Mouse (Mus musculus): ENCODE data around the gene Inafm2. TPM values are rescaled to one million over a fixed set of nuclear protein-coding genes. Genes with fewer than 3 reads are reported as not detected.

Gene Inafm2
- polyA plus RNA-seq, 1 experiment from 2014 or later = 23.1 TPM

DNA sequence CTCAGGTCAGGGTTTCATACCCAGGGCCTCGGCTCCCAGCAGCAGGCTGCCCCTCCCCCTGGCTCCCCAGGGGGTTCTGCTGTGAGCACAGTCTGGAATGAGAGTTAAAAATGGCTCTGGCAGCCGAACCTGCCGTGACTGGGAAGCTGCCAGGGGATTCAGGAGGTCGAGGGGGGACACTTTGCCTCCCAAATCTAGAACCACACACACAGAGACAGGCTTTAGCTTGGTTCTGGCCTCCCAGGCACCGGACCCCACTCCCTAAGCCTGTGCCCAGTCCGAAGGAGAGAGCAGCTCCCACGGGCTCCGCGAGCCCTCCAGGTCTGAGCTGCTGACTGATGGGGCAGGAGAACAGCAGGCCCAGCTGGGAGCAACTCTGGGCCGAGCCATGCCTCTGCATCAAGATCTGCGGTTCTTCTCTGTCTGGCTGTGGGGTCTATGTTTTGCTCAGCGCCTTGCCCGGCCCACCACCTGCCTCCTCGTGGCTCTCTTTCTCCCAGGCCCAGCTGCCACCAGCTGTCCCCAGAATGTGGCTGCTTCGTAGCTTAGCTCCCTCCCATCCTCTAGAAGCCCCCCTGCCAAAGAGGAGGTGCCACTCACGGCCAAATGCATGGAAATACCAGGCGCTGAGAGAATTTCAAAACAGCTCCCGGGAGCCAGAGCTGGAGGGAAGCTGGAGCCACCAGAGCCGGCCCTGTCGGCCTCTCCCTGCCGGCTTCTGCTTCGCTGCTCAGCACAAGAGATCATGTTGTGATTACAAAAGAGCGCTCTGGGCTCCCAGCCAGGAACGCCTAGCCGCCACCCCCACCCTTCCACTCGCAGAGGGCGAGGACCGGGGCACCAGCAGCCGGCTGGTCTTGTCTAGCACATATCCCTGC is 16.6 kb downstream of the Inafm2 start, which contains the start of gene Ccdc9b:
TSS of gene Ccdc9b (minus strand) at position 756 of the 878 bp plus-strand sequence.
- WGBS = 8% methylated on average over 29 of the region's 29 CpGs
- Histone ChIP-seq H3K36me3 (no peaks in the 10 kb centered on the region), H3K4me1 (peaks cover 35% of the 10 kb centered on the region), H3K4me2 (peak within 1 kb of the TSS; percentile 54), H3K27ac (peak within 1 kb of the TSS; percentile 95), H3K9me3 (no peaks in the 10 kb centered on the region), H3K27me3 (replicated peaks) (no peaks in the 10 kb centered on the region), H3K4me3 (replicated peaks) (peak within 1 kb of the TSS; percentile 29), H3K9ac (no peak within 1 kb of the TSS)
- peak; percentile 84 for ATAC-seq (ENCODE audit: insufficient read depth, low FRiP score, low read depth)

DNA sequence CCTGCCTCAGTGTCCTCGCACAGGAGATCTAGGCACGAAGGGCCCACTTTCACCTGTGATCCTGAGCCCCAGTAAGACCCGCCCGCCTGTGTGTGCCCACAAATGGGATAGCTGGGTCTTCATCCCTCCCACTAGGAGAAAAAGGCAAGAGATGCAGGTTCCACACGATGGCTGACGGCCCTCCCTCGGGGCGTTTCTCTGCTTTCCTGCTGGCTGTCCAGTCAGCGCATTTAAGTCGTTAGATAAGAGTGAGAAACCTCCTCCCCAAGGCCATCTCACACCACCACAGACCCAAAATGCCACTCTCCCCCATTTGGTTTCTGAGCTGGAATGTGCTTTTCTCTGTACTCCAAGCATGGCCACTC is 17.2 kb downstream of the Inafm2 start:
- Histone ChIP-seq H3K27me3 (replicated peaks) (no peaks in the 10 kb centered on the region), H3K4me3 (replicated peaks) (peak overlapping the region; percentile 29; the same call in 1 of the 2 replicates), H3K9me3 (no peaks in the 10 kb centered on the region), H3K4me1 (peaks cover 35% of the 10 kb centered on the region), H3K27ac (peak overlapping the region; percentile 95), H3K9ac (no peak overlapping the region), H3K4me2 (peak overlapping the region; percentile 54), H3K36me3 (no peaks in the 10 kb centered on the region)
- 11% methylated on average over 10 of the region's 10 CpGs for WGBS
- peak; percentile 1; the same call in 1 of the 2 replicates for ATAC-seq (ENCODE audit: insufficient read depth, low FRiP score, low read depth)

DNA sequence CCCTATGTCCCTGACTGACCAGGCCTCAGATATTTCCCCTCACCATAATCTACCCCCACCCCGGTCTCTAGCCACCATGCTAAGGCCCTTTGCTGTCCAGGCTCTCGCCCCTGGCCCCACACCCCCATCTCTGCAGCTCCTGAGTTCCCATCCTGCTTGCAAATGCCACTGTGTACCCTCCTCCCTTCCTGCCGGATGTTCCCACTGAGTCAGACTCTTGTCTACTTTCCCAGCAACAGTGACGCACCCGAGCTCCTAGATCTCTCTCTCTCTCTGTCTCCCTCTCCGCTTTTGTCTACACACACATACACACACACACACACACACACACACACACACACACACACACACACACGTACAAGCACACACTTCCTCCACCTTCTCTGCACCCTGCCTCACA is 17.9 kb downstream of the Inafm2 start:
- H3K4me1 ChIP-seq = peaks cover 35% of the 10 kb centered on the region
- H3K4me3 ChIP-seq (replicated peaks) = no peak overlapping the region
- H3K36me3 ChIP-seq = no peaks in the 10 kb centered on the region
- no peaks in the 10 kb centered on the region for H3K9me3 ChIP-seq
- 73% methylated on average over 7 of the region's 7 CpGs for WGBS
- H3K27me3 ChIP-seq (replicated peaks) = no peaks in the 10 kb centered on the region
- H3K27ac ChIP-seq = peak overlapping the region; percentile 95
- ATAC-seq (ENCODE audit: insufficient read depth, low FRiP score, low read depth) = no peak
- H3K9ac ChIP-seq = no peak overlapping the region
- H3K4me2 ChIP-seq = no peak overlapping the region

DNA sequence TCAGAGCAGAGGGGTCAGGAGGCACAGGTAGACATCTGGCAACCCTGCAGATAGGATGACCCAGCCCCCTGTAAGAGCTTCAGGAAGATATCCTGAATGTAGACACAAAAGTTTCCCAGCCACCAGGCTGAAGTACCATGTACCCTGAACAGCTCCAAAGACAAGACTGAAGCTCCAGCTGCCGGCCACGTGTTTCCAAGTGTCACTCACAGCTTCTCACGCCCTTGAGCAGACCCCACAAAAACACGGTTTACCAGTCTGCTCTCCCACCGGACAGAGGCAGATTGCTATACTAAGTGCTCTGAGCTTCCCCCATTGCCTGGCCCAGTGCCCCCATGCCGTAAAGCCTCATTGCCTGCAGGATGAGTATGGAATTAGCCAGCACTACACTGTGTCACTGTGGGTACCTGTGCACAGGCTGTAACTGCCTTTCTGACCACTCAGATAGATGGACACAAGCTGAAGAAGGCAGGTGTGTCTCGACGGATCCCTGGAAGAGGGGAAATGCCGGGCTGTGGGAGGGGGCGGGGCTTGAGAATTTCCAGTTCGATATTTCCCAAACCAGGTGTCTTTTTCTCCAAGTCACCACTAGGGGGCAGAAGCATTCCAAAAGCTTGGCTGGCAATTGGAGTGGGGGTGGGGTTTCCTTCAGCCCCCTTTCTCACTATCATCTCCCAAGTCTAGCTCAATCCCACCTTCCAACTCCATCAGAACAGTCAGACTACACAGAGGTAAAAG is 18.7 kb downstream of the Inafm2 start:
- no peaks in the 10 kb centered on the region for H3K27me3 ChIP-seq (replicated peaks)
- H3K9ac ChIP-seq = no peak overlapping the region
- no peak overlapping the region for H3K4me3 ChIP-seq (replicated peaks)
- H3K9me3 ChIP-seq = no peaks in the 10 kb centered on the region
- ATAC-seq (ENCODE audit: insufficient read depth, low FRiP score, low read depth) = no peak
- no peaks in the 10 kb centered on the region for H3K36me3 ChIP-seq
- 0 out of 2 replicates have a peak overlapping the region, but pooled peaks have one; percentile 42 for H3K27ac ChIP-seq
- peaks cover 31% of the 10 kb centered on the region for H3K4me1 ChIP-seq
- 23% methylated on average over 11 of the region's 11 CpGs for WGBS
- 0 out of 2 replicates have a peak overlapping the region, but pooled peaks have one; percentile 11 for H3K4me2 ChIP-seq

DNA sequence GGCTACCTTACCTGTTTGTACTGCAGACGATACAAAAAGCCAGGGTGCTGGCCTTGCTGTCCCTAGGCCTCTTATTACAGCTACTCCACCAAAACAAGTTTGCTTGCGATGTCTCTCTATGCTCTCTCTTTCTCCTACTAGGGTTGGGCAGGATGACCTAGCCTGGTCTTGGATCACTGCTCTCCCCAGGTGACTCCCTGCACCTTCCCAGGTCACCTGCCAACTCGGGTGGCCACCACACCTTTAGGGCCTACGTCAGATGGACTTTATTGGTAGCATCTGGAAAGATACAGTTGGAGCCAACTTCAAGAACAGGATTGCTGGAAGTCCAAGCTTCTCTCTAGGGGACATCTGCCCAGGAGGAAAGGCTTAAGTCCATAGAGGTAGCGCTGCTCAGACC is 19.3 kb downstream of the Inafm2 start:
- Histone ChIP-seq H3K36me3 (no peaks in the 10 kb centered on the region), H3K27ac (no peak overlapping the region), H3K27me3 (replicated peaks) (no peaks in the 10 kb centered on the region), H3K4me2 (no peak overlapping the region), H3K9me3 (no peaks in the 10 kb centered on the region), H3K4me1 (peaks cover 31% of the 10 kb centered on the region), H3K9ac (no peak overlapping the region), H3K4me3 (replicated peaks) (no peak overlapping the region)
- no peak for ATAC-seq (ENCODE audit: insufficient read depth, low FRiP score, low read depth)
- 87% methylated on average over 5 of the region's 5 CpGs for WGBS

DNA sequence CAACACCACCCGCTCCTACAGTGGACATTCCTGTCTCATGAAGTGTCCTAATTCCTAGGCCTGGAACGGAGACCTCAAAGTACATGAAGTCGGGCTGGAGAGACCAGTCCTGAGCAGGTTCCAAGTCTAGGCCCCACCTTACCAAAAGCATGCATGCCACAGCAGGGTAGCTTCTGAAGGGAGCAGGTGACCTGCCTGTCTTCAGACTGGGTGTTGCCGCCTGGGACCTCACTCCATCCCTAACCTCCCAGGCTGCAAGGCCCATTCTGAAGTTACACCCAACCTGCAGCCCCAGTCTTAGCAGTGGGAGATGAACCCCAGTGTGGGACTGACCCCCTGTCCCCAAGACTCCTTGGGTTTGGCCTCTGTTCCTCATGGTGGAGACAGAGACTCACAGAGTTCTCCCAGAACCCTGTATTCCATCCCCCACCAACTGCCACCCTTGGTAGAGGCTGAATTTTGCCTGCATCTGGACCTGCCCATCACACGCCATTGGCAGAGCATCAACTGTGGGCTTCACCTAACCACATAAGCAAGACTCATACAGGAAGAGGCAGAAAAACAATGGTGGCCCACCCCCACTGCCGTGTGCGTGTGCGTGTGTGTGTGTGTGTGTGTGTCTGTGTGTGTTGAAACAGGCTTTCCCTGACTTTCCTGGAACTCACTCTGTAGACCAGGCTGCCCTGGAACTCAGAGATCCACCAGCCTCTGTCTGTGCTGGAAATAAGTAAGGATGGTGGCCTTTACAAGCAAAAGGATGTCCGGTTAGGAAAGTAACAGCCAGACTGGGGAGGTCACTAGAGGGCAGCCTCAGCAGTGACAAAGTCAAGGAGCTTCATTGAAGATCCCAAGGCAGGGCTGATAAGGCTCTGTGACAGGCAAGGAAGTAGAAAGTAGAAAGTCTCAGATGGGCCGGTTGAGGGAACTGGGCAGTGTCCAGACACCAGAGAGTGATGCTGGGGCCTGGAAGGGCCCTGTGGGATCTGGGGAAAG is 20.8 kb downstream of the Inafm2 start:
- 71% methylated on average over 10 of the region's 10 CpGs for WGBS
- ATAC-seq (ENCODE audit: insufficient read depth, low FRiP score, low read depth) = no peak
- Histone ChIP-seq H3K9ac (no peak overlapping the region), H3K27ac (no peak overlapping the region), H3K4me2 (no peak overlapping the region), H3K4me1 (peaks cover 26% of the 10 kb centered on the region), H3K27me3 (replicated peaks) (no peaks in the 10 kb centered on the region), H3K9me3 (no peaks in the 10 kb centered on the region), H3K36me3 (no peaks in the 10 kb centered on the region), H3K4me3 (replicated peaks) (no peak overlapping the region)

DNA sequence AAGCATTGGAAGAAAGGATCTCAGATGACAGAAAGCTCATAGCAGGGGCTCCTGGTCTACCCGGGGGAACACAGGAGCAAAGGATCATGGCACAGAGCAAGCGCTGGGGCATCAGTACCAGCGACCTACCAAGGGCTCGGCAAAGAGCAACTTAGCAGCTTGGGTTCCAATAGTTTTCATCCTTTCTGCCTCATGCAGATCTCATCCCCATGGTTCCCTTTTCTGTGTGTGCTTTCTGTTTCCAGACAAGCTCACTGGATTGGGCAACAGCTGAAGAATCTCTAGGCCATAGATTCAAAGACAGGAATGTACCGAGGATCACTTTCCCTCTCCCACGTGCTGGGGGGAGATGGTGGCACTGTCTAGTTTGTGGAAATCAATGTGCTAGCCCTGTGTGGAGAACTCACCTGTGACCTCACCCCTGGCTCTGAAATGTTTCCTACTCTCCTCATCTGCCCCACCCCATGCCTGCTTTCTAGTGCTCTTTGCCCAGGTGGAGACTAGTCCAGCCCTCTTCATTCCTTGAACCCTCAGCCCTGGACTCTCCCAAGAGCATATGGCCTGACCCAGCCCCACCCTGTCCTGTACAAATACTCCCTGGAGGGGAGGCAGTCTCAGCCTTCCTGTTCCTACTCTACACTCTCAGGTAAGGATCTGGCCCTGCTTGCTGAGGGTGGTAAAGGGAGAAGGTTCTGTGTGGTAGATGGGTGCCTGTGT is 26.8 kb downstream of the Inafm2 start, which contains the start of gene Phgr1:
TSS of gene Phgr1 (plus strand) at position 612 of the 717 bp plus-strand sequence.
- 64% methylated on average over 6 of the region's 6 CpGs for WGBS
- peak; percentile 85 for ATAC-seq (ENCODE audit: insufficient read depth, low FRiP score, low read depth)
- Histone ChIP-seq H3K4me2 (no peak within 1 kb of the TSS), H3K27ac (no peak within 1 kb of the TSS), H3K4me3 (replicated peaks) (no peak within 1 kb of the TSS), H3K27me3 (replicated peaks) (no peaks in the 10 kb centered on the region), H3K9ac (no peak within 1 kb of the TSS), H3K4me1 (peaks cover 13% of the 10 kb centered on the region; the same call in 1 of the 2 replicates), H3K9me3 (no peaks in the 10 kb centered on the region), H3K36me3 (no peaks in the 10 kb centered on the region)

DNA sequence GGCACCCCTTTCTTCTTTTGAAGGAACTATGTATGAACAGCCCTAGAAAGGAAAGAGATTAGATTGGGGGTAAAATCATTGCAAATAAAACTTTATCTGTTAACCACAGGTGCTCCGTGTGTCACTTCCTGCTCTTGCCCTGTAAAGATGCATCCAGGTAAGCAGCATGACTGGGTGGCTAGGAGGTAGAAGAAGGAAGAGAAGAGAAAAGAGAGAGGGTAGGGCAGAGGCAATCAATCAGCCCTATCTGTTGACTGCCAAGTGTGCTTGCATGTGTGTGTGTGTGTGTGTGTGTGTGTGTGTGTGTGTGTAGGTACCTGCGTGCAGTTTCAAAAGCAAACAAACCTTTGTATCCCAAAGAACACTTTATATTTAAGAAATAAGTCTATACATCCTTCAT is 29.0 kb downstream of the Inafm2 start:
- peaks cover 19% of the 10 kb centered on the region for H3K4me1 ChIP-seq
- H3K4me3 ChIP-seq (replicated peaks) = no peak overlapping the region
- 61% methylated on average over 2 of the region's 2 CpGs for WGBS
- H3K9ac ChIP-seq = no peak overlapping the region
- 0 out of 2 replicates have a peak overlapping the region, but pooled peaks have one; percentile 0 for H3K4me2 ChIP-seq
- H3K27me3 ChIP-seq (replicated peaks) = no peaks in the 10 kb centered on the region
- H3K9me3 ChIP-seq = no peaks in the 10 kb centered on the region
- no peak for ATAC-seq (ENCODE audit: insufficient read depth, low FRiP score, low read depth)
- H3K36me3 ChIP-seq = no peaks in the 10 kb centered on the region
- no peak overlapping the region for H3K27ac ChIP-seq

DNA sequence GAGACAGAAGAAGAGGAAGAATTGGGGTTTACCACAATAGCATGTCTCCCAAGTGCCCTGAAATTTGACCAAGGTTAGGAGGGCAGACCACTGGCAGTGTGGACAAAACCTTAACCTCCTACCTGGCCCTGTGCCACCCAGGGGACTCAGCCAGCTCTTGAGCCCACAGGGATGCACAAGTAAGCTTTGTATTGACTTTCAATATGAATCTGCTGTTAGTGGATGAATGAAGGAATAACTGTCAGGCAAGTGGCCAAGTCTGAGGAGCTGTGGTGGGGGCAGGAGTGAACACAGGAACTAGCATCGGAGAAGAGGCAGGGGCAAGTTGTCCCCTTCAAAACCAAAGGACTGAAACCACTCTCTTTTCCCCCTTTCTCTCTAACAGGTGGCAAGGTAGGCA is 29.8 kb downstream of the Inafm2 start:
- H3K4me3 ChIP-seq (replicated peaks) = no peak overlapping the region
- H3K4me1 ChIP-seq = peaks cover 24% of the 10 kb centered on the region
- H3K4me2 ChIP-seq = no peak overlapping the region
- H3K36me3 ChIP-seq = no peaks in the 10 kb centered on the region
- 35% methylated on average over 1 of the region's 1 CpGs for WGBS
- H3K9ac ChIP-seq = no peak overlapping the region
- ATAC-seq (ENCODE audit: insufficient read depth, low FRiP score, low read depth) = no peak
- no peaks in the 10 kb centered on the region for H3K27me3 ChIP-seq (replicated peaks)
- H3K9me3 ChIP-seq = no peaks in the 10 kb centered on the region
- H3K27ac ChIP-seq = no peak overlapping the region

DNA sequence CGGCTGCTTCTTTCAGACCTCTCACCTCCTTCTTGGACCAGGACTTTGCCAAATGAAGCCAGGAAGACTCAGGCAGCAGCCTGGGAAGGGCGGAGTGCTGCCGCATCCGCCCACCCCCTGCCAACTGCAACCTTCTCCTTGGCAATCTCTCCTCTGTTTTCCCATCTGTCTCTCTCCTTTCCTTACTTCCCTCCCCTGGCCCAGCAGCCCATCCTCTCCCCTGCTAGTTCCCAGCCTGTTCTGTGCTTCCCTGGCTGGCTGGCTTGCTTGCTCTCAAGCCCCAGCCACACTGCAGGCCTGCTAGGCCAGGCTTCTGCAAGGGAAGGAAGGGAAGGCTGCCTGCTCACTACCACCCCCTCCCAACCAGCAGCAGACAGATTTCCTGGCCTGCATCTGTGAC is 30.3 kb downstream of the Inafm2 start:
- no peak overlapping the region for H3K4me2 ChIP-seq
- no peak overlapping the region for H3K27ac ChIP-seq
- ATAC-seq (ENCODE audit: insufficient read depth, low FRiP score, low read depth) = no peak
- no peaks in the 10 kb centered on the region for H3K27me3 ChIP-seq (replicated peaks)
- no peak overlapping the region for H3K9ac ChIP-seq
- no peaks in the 10 kb centered on the region for H3K9me3 ChIP-seq
- peaks cover 24% of the 10 kb centered on the region for H3K4me1 ChIP-seq
- no peaks in the 10 kb centered on the region for H3K36me3 ChIP-seq
- 45% methylated on average over 3 of the region's 4 CpGs for WGBS
- H3K4me3 ChIP-seq (replicated peaks) = no peak overlapping the region

DNA sequence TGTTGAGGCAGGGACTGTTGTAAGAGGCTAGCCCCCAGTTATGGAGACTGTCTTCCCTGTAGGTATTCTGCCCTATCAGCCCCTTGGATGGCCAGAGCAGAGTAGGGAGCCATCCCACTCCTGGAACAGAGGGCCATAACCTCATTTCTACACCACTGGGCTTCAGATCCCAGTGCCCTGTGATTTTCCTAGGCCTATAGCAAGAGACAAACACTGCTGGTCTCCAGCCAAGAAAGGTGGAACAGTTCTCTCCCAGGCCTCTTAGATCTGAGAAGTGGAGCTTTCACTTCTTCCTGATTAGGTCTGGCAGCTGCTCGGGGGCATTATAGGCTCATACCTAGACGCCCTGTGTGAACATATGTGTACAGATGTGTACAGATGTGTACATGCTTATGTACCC is 30.7 kb downstream of the Inafm2 start:
- no peaks in the 10 kb centered on the region for H3K27me3 ChIP-seq (replicated peaks)
- no peaks in the 10 kb centered on the region for H3K9me3 ChIP-seq
- H3K9ac ChIP-seq = no peak overlapping the region
- peaks cover 24% of the 10 kb centered on the region for H3K4me1 ChIP-seq
- no peak overlapping the region for H3K4me3 ChIP-seq (replicated peaks)
- no peaks in the 10 kb centered on the region for H3K36me3 ChIP-seq
- WGBS = 71% methylated on average over 2 of the region's 2 CpGs
- no peak overlapping the region for H3K4me2 ChIP-seq
- H3K27ac ChIP-seq = no peak overlapping the region
- no peak for ATAC-seq (ENCODE audit: insufficient read depth, low FRiP score, low read depth)
